Mouse (Mus musculus) liver, postnatal 0 days (tissue): ENCODE measurements around the gene Vps37d.

ENCODE experiments used
- CTCF ChIP-seq: sonication (generic); IDR thresholded peaks from 2 replicates; pipeline ENCODE4 v1.5.1; 2016; ENCODE audit warnings: antibody characterized with exemption, low read depth
- EP300 ChIP-seq: IDR thresholded peaks from 2 replicates; pipeline ENCODE4 v1.6.1; 2016; ENCODE audit warnings: antibody characterized with exemption, low read depth, mild to moderate bottlenecking

- 0 out of 2 replicates have a peak, but pooled peaks have one; percentile 6 for TF ChIP-seq CTCF
- TF ChIP-seq EP300 = peak; percentile 76
Measured at GRCm38 (mm10) chr5:135063629-135064381, 14.3 kb downstream of the Vps37d start, which contains the start of gene Dnajc30.
